Mouse (Mus musculus) lung, postnatal 25 days (tissue): ENCODE results near the gene Enox1.
"Not testable (repeated sequence)": the region's sequence is repeated elsewhere in the genome, so short reads cannot be mapped to it uniquely, and the experiment has no call there.

ENCODE experiments used
- DNase-seq: peaks from one replicate; pipeline ENCODE4 v3.0.0; 2022; ENCODE audit warnings: low spot score

Gene Enox1

DNA sequence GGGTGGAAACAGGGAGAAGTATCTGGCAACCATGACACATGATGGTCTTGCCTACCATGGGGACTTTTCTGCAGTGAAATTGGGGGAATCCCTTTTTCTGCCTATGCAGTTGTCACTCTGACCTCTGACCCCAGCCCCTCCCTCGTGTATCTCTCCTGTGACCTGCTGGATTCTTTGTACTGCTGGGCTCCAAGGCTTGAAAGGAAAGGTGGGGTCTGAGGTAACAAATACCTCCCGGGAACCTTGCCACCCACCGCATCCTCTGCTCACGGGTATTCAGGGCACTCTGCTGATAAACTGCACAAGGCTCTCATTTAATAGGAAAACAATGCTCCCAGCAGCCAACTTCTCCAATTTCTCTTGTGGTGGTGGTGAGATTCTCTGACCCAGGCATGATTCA, 361.5 kb downstream of the Enox1 start:
- DNase-seq, result no peak

DNA sequence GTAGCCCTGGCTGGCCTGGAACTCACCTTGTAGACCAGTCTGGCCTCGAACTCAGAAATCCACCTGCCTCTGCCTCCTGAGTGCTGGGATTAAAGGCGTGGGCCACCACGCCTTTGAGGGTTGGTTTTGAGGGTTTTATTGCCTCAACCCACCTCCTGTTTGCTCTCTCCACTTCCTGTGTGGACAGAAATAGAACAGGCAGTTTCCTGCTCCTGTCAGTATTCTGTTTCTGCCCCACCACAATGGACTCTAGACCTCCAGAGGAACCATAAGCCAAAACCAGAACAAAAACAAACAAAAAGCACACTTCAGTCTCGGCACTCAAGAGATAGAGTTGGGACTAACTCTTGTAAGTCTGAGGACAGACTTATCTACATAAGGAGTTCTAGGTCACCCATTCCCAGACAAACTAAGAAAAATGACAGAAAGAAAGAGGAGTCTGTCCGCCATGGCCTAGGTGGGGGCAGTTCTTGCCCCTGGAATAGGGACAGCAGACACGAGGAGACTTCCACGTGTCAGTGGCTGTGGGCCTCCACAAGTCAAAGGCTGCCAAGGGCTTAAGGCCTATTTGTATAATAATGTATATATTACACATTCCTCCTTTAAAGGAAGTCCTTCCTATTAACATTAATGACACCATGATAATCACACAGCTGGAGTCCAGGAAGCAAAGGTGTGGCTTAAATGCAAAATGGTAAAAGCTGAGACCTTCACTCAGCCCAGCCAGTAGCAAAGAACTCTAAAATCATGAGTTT, 362.6 kb downstream of the Enox1 start:
- DNase-seq, result no peak

DNA sequence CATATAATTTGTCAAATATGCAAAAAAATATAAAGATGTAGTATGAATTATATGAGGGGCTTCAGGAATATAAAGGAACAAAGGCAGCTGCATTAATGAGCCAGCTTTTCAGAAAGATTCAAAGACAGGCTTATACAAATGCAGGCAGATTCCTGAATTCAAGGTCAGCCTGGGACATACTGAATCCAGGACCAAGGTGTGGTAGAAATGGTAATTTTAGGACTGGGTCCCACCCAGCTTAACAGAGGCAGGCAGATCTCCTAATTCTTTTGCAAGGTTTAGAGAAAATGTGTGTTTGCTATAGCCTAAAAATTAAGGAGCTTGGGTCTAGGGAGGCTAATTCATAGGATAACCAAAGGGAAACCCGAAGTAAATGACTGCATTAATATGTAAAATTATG, 363.1 kb downstream of the Enox1 start:
- no peak for DNase-seq

DNA sequence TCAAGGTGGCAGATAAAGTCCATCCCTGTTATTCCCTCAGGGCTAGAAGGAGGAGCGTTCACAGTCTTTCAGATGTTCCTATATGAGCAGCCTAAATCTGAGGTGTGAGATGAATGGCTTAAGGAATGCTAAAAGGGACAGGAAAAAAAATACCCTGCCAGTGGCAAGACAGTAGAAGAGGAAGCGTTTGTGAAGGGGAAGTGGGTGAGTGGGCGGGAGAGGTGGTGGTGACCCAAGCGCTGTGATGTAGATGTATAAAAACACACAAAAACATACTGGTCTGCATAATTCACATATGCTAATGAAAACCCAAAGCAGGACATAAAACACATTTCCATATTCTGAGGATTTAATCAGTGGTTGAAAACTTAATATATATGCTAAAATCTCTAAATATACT, 367.7 kb downstream of the Enox1 start:
- peak; percentile 34 for DNase-seq

DNA sequence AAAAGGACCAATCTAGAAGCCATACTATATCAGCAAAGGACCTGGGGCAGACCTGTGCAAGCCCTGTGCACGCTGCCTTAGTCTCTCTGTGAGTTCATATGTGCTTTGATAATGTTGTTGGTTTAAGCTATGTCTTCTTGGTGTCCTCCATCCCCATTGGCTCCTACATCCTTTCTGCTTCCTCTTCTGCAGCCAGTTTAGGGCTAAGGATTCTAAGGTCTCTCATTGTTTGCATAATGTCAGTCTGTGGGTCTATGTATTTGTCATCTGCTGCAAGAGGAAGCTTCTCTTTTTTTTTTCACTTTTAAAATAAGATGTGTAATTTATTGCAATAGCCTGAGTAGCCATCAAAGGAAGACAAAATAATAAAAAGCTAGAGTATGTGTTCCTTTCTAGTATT, 369.7 kb downstream of the Enox1 start:
- no peak for DNase-seq

DNA sequence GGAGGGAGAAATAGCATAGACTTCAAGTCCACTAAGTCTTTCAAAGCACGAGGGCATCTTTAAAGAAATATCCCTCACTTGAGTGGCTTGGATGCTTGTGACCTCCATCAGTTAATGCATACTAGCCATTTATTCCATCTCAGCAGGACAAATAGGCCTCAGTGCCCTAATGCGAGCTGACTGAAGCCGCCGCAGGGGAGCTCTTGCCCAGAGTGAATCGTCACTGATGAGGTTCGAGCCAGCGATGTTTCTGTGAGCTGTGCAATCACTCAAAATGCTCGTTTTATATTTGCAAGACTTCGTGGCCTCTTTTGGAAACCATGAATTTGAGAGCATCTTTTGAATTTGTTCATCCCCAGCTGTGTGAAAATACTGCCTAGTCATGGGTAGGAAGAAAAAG, 372.6 kb downstream of the Enox1 start:
- DNase-seq, result no peak

DNA sequence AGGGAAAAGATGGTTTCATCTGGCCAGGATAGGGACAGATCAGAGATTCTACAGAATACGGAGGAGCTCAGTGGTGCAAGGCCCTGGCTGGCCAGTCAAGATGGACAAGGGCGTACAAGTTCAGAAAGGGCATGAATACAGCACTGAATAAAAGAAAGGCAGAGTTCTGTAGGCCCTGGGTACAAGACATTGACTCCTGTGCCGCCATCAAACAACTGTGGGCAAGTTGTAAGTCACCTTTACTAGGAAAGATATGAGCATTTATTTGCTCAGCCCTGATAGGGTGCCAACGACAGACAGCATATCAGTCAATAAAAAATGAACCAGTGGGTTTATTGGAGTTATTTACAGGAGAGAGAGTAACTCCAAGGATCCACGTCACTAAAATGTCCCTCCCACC, 373.1 kb downstream of the Enox1 start:
- DNase-seq, result no peak

DNA sequence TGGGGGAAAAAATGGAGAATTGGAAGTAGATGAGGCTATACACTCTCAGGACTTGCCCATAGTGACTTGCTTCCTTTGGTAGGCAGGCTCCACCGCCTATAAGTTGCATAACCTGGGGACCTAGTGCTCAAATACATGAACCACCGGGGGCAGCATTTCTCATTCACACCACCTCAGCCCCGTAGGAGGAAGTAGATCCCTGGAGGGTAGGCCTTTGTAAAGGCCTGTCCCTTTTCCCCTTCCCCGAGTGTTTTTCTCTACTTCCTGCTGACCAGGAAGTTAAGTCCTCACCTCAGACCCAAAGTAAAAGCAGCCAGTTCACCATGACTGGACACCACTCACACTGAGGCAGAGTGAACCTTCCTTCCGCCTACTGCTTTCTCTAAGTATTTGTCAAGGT, 377.1 kb downstream of the Enox1 start:
- no peak for DNase-seq

DNA sequence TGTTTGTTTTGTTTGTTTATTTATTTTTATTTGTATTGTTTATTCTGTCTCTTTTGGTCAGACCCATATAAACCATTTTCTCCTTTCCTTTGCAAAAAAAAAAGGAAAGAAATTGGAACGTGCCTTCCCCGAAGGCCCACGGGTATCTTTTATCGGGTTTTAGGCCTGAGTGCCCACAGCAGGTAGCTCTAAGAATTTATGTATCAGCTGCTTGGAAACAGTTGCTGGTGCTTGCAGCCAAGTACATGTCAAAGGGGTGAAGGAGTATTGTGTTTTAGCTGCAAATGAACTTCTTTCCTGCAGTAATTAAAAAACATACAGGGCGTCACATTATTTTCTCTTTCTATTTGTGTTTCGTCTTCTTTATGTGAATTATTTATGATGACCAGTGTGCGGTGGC, 377.6 kb downstream of the Enox1 start:
- DNase-seq, result no peak

DNA sequence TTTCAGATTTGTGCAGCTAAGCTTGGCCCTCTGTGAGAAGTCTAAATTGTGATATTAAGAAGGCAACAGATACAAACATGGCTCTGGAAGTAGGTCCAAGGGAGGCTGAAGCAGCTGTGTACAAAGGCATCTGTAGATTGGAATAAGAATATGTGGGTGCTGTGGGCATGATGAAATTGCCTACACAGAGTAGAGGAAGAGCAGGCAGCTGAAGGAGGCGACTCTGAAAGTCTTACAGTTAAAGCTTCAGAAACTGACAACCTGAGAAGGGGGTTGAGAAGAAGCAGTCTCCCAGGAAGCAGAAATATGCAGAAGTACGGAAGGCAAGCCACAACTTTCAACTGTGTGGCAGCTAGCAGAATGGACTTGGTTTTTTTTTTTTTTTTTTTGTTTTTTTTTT, 380.0 kb downstream of the Enox1 start:
- no peak for DNase-seq

DNA sequence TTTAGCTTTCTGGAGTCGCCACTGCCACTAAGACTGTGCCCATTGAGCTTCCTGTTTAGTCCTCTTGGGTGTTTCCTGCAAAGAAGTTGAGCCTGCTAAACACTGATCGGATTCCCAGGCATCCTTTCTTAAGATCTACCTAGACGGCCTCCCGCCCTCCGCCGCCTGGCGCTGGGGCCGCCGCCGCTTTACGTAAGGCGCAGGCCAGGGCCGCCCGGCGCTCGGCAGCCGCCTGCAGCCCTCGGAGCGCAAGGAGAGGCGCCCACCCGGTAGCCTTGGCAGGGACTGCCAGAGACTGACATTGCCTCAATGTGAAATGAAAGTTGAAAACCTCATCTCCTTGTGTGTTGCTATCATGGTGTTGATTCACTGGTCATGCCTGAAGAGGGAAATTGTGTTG, 383.0 kb downstream of the Enox1 start:
- not testable (repeated sequence) for DNase-seq

DNA sequence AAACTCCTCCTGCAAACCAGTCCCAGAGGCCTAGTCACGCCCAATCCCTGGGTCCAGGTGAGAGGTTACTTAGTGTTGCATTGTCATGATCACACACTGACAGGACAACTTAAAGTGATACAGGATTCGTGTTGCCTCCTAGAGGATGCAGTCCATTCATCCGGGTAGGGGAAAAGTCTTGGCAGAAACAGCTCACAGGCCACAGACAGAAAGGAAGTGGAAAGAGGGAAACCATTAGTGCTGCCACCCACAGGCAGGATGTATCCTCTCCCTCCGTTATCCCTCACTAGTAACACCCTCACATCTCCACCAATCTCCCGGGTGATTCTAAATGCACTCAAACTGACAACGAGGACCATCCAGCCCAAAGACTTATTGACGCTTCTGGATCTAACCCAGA, 385.4 kb downstream of the Enox1 start:
- no peak for DNase-seq

DNA sequence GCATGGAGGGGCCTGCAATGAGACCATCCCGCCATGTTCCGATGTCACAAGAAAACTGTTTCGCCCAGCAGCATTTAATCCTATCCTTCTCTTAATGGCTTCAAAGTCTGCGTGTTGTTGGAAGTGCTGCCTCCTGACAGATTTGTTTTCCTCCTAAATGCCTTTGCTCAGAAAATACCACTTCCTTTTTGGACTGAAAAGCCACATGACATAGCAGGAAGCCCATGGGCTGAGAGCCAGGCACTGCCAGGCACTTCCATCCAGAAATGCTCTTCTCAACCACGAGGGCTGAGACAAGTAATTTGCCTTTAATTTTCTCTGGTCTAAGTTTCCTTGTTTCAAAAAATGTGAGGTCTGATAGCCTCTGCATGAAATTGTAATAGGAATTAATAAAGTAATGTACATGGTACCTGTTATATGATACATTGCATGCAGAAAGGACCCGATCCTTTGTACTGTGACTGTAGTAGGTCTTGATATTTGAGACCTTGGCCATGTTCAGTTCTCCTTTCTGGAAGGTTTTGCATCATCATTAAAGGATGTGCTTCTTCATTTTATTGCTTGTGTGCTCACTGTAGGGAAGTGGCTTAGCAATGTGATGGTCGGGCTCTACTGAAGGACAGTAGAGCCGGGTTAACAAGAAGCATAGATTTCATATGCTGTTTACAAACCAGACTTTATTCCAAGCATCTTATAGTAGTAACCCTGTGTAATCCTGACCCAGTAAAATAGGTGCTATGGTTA, 390.1 kb downstream of the Enox1 start:
- no peak for DNase-seq

DNA sequence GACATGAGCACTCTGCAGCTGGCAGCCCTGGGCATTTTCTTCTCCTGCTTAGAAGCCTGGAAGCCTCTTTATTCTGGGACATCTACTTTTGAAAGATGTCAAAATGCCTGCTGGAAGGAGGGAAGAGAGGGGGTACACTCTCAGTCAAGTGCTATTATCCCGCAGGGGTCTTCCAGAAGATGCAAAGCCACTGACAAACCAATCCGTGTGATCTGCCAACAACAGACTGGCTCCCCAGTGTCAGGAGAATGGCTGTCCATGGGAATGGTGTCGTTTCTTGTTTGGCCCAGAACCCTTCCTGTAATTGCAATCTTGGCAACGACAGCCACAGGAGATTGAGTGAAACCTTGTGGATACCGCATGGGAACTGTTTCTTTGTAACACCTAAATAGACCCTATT, 390.8 kb downstream of the Enox1 start:
- DNase-seq, result no peak

DNA sequence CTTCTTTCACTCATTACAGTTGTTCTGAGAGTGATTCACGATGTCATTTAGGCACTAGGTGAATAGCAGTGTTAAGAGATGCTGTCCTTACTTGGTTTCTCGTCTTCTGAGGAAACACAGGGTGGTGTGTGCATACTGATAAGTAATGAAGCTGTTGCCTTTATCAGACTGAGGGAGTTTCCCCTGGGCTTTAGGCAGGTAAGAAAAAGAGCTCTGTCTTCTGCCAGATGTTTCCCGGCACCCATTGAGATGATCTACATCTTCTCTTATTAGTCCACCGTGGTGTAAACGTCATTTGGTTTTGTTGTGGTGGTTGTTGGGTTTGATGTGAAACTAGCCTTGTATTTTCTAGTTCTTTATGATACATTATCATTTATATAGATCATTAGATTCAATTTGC, 392.4 kb downstream of the Enox1 start:
- DNase-seq, result no peak

DNA sequence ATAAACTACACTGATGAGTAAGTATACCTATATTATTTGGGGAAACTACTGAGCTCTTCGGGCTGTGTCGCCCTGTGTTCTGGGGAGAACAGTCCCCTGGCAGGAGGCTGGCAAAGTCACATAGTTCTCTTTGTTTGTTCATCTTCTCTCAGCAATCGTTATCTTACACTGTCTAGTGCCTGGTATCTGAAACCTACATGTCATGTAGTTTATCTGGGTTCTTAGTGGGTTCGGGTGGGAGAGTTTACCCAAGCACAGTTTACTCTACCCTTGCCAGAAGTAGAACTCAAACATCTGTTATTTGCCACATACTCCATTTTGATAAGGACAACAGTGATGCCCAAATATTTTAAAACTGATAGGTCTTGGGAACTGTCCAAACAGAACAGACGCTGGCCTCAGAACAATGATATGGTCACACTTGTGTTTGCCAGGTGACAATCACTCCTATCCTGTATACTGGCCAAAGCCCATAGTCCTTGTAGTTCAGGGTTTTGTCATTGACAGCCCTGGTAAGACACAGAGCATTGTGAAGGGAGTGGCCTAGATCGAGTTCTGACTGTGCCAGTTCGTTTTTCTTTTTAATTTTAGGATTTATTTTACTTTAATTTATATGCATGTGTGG, 401.0 kb downstream of the Enox1 start:
- no peak for DNase-seq

DNA sequence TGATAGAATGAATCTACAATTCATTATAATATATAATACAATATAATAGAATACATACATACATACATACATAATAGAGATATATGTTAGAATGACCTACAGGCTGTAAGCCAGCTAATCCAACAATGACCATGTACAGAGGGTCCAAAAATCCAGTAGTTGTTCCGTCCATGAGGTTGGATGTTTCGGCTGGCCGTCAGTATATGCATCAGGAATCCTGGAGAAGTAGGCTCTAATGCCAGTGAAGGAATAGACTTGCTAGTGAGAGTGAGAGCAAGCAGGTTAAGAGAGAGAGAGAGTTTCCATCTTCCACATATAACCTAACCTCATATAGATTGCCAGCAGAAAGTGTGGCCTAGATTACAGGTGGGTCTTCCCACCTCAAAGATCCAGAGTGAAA, 402.3 kb downstream of the Enox1 start:
- DNase-seq, result no peak

DNA sequence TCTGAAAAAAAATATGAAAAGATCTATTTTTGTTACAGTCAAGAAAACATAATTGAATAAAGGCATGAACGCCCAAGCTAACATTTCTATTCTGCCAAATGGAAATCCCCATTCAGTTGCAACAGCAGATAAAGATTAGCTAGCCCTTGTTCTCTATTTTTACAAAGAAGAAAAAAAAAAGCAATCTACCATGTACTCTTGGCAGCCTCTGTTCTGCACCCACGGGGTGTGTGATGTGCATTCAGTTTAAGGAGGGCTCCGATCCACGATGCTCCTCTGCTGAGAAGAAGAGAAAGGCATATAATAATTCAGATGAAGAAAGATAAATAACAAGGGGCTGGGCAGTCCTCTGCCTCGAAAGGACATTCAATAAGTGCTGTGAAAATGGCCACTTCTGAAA, 403.2 kb downstream of the Enox1 start:
- DNase-seq, result no peak

DNA sequence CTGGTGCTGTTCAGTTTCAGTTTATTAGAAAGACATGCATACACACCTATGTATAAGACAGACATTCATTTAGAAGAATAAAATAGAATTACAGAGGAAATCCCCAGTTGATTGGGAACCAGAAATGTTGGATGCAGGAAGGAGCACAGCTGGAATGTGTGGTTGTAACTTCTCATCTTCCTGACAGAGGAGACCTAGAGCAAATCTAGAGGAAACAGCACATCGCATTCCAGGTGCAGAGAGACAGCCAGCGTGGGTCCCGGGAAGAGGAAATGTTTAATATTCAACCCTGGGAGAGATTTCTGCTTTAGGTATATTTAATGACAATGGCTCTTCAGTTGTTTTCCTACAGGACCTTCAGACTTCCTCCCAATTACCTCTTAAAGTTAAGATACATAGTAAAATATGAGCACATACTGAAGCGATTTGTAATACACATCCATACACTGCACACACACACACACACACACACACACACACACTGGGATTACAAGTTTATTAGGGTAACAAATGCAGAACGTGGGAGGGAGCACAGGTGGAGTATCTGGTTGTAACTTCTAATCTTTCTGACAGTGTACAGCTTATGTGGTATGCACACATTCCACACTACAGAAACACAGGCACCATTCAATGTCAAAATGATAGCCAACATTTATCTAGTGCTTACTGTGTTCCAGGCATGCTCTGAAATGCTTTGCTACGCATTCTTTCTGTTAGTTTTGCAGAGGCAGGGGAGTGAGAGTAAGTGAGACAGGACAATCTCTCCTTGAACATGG, 405.4 kb downstream of the Enox1 start:
- no peak for DNase-seq

DNA sequence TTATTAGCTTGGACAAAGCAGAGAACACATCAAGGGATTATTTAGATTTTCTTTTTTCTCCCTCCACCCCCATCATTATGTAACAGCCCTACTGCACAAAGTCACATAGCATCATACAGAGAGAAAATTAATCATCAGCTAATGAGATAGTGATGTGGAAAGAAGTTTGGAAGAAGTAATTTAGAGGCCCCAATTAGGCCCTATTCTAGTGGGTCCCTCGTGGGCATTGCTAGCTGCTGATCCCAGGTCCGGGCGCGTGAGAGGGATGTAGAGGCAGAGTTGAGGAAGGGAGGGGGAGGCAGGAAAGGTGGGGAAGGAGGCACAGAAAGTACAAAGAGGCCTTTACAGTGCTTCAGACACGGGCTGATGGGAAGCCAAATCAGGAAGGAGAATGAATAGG, 407.4 kb downstream of the Enox1 start:
- no peak for DNase-seq

DNA sequence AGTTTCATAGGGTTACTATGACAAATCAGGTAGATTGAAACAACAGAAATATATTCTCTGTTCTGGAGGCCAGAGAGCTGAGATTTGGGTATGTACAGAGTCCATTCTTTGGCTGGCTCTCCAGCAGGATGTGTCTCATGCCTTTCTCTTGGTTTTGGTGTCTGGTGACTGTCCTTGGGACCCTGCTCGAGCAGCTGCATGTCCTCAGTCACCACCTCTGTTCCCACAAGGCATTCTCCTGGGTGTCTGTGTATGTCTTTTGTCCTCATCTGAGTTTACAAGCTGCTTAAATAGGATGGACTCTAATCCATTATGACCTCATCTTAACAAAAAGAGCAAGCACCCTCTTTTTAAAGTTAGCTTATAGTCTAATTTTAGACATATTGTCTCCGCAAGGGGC, 410.6 kb downstream of the Enox1 start:
- DNase-seq, result no peak

DNA sequence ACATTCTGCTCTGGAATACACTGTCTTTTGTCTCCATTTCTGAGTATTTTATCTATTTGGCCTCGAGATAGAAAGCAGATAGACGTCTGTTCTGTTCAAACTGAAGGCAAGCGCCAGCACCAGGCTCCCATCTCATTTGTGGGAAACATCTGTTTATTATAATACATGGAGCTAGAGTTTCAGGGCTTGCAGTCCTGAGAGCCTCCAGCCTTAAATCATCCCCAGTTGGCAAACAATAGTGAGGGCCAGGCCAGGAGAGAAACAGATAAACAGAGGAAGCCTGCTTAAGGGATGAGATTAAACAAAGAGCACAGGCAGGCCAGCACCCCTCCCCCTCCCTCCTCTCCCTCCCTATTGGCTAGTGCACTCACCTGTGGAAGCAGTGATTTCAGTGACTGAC, 417.9 kb downstream of the Enox1 start:
- DNase-seq, result no peak

DNA sequence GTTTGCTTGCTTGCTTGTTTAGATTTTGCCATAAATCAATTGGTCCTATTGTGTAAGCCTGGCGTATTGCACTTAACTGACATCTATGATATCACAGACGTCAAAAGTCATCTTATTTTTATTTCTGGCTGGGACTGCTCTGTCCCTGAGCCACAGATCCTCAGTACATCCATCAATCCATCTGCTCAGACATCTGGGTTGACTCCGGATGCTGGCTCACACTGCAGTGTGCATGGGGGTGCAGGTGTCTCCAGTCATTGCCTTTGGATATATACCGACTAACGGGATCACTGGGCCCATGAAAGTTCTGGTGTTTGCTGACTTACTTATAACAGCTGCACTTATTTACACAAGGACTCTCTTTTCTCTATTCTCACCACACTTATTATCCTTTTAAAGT, 419.8 kb downstream of the Enox1 start:
- no peak for DNase-seq
